Mouse (Mus musculus) MEL (cell line): Measurements from ENCODE around the gene Adm.

ENCODE experiments used
- CHD2 ChIP-seq: IDR thresholded peaks from 2 replicates; pipeline ENCODE4 v1.6.1; 2011; ENCODE audit warnings: low read length, improper control_type of control experiment
- CTCF ChIP-seq, 3 experiments: IDR thresholded peaks in 2 of 3; conservative IDR thresholded peaks in 1 of 3; 2 replicates each; pipeline ENCODE4 v1.5.1; 2011 to 2012; ENCODE audit warnings: low read length in 3 of 3, low read depth in 2 of 3, mild to moderate bottlenecking in 2 of 3, improper control_type of control experiment in 1 of 3, inconsistent platforms in 1 of 3, mixed read lengths in 1 of 3, moderate library complexity in 1 of 3; ENCODE audit not compliant: control insufficient read depth in 1 of 3, insufficient read depth in 1 of 3, poor library complexity in 1 of 3, severe bottlenecking in 1 of 3
- E2F4 ChIP-seq: IDR thresholded peaks from 2 replicates; pipeline ENCODE4 v1.6.1; 2011; ENCODE audit warnings: low read depth, low read length, improper control_type of control experiment, borderline replicate concordance
- ETS1 ChIP-seq: IDR thresholded peaks from 2 replicates; pipeline ENCODE4 v1.6.1; 2012; ENCODE audit warnings: low read depth, mild to moderate bottlenecking, inconsistent platforms, low read length, improper control_type of control experiment, moderate library complexity
- GABPA ChIP-seq: IDR thresholded peaks from 2 replicates; pipeline ENCODE4 v1.6.1; 2012; ENCODE audit warnings: low read depth, mild to moderate bottlenecking, inconsistent platforms, low read length, improper control_type of control experiment, moderate library complexity
- NRF1 ChIP-seq: IDR thresholded peaks from 2 replicates; pipeline ENCODE4 v1.6.1; 2014; ENCODE audit warnings: low read depth, mild to moderate bottlenecking, inconsistent platforms, low read length, improper control_type of control experiment, moderate library complexity; ENCODE audit not compliant: poor library complexity, insufficient read depth, severe bottlenecking
- POLR2A ChIP-seq, 2 experiments: IDR thresholded peaks; 2 replicates each; pipeline ENCODE4 v1.6.1; 2011 to 2012; ENCODE audit warnings: low read length in 2 of 2, mild to moderate bottlenecking in 2 of 2, control low read depth in 1 of 2, improper control_type of control experiment in 1 of 2, low read depth in 1 of 2, moderate library complexity in 1 of 2; ENCODE audit not compliant: control insufficient read depth in 1 of 2, insufficient read depth in 1 of 2, poor library complexity in 1 of 2
- POLR2AphosphoS2 ChIP-seq: IDR thresholded peaks from 2 replicates; pipeline ENCODE4 v1.6.1; 2011; ENCODE audit warnings: low read length, improper control_type of control experiment
- SIN3A ChIP-seq: IDR thresholded peaks from 2 replicates; pipeline ENCODE4 v1.6.1; 2012; ENCODE audit warnings: low read length, improper control_type of control experiment, inconsistent platforms
- TAL1 ChIP-seq: IDR thresholded peaks from 2 replicates; pipeline ENCODE4 v1.6.1; 2012; ENCODE audit warnings: mild to moderate bottlenecking, inconsistent platforms, low read length, moderate library complexity, mixed read lengths
- TBP ChIP-seq: IDR thresholded peaks from 2 replicates; pipeline ENCODE4 v1.8.0; 2011; ENCODE audit warnings: low read depth, low read length, improper control_type of control experiment
- USF1 ChIP-seq: IDR thresholded peaks from 2 replicates; pipeline ENCODE4 v1.6.1; 2014; ENCODE audit warnings: low read depth, mild to moderate bottlenecking, inconsistent platforms, low read length, improper control_type of control experiment, moderate library complexity
- ZKSCAN1 ChIP-seq: IDR thresholded peaks from 2 replicates; pipeline ENCODE4 v1.6.1; 2012; ENCODE audit warnings: low read depth, mild to moderate bottlenecking, inconsistent platforms, low read length, improper control_type of control experiment, moderate library complexity
- ZNF384 ChIP-seq: IDR thresholded peaks from 2 replicates; pipeline ENCODE4 v1.6.1; 2012; ENCODE audit warnings: low read depth, mild to moderate bottlenecking, inconsistent platforms, low read length, improper control_type of control experiment

- TF ChIP-seq NRF1 (no peak), CTCF (IDR thresholded peaks at IDR 0.05 in 2 of 3, conservative IDR thresholded peaks at IDR 0.05 in 1 of 3; ENCODE audit: control insufficient read depth in 1 of 3, insufficient read depth in 1 of 3, low read depth in 2 of 3, low read length in 3 of 3, poor library complexity in 1 of 3, severe bottlenecking in 1 of 3) (no peak), TBP (no peak), ZKSCAN1 (no peak), E2F4 (no peak), POLR2AphosphoS2 (no peak), POLR2A (IDR thresholded peaks at IDR 0.05; ENCODE audit: control insufficient read depth in 1 of 2, insufficient read depth in 1 of 2, low read depth in 1 of 2, low read length in 2 of 2, poor library complexity in 1 of 2) (no peak), TAL1 (no peak), GABPA (no peak), ETS1 (0 out of 2 replicates have a peak, but pooled peaks have one; percentile 25), ZNF384 (no peak), USF1 (peak; percentile 80), CHD2 (no peak), SIN3A (no peak)
Observed at GRCm38 (mm10) chr7:110585250-110585649, 42.2 kb upstream of the Adm start.
